Mouse (Mus musculus): ENCODE measurements around the gene Flii. TPM values are rescaled to one million over a fixed set of nuclear protein-coding genes. Genes with fewer than 3 reads are reported as not detected.
A peak's percentile ranks its signal among the peaks of the same experiment; 100 is the strongest.

Gene Flii
- polyA plus RNA-seq, 1 experiment from 2014 or later = 53.0 TPM

- WGBS = 90% methylated on average over 9 of the region's 9 CpGs
These were observed 3.1 kb upstream of the Flii start for GRCm38 (mm10) chr11:60730169-60730568.

GRCm38 (mm10) chr11:60729217-60729641 lies 2.2 kb upstream of the Flii start:
- peak overlapping the region; percentile 69 for H3K4me2 ChIP-seq (ENCODE audit: low read length)
- H3K9ac ChIP-seq (ENCODE audit: low read length) = no peak overlapping the region; the same call in 1 of the 2 replicates
- ATAC-seq = no peak

More at GRCm38 (mm10) chr11:60730169-60730568, 3.1 kb upstream of the Flii start:
- Histone ChIP-seq H3K4me3 (ENCODE audit: low read depth, low read length) (no peak overlapping the region), H3K9ac (ENCODE audit: low read length) (no peak overlapping the region), H3K4me1 (ENCODE audit: control insufficient read depth, insufficient read depth, low read length) (peaks cover 16% of the 10 kb centered on the region), H3K27me3 (replicated peaks; ENCODE audit: control insufficient read depth, insufficient read depth, low read length) (no peaks in the 10 kb centered on the region), H3K36me3 (ENCODE audit: control insufficient read depth, insufficient read depth, low read length) (peaks cover 36% of the 10 kb centered on the region), H3K27ac (ENCODE audit: low read depth, low read length) (no peak overlapping the region), H3K9me3 (replicated peaks; ENCODE audit: control insufficient read depth, low read length) (no peaks in the 10 kb centered on the region), H3K4me2 (ENCODE audit: low read length) (no peak overlapping the region)
- DNase-seq (ENCODE audit: low spot score) = no peak
- no peak for ATAC-seq

GRCm38 (mm10) chr11:60728260-60728761 lies 1.2 kb upstream of the Flii start, which contains the start of gene Mief2:
TSS of gene Mief2 (plus strand) at chr11:60728398.
- no peaks in the 10 kb centered on the region for H3K9me3 ChIP-seq (replicated peaks; ENCODE audit: control insufficient read depth, low read length)
- H3K4me1 ChIP-seq (ENCODE audit: control insufficient read depth, insufficient read depth, low read length) = peaks cover 16% of the 10 kb centered on the region
- DNase-seq (ENCODE audit: low spot score) (peak; percentile 98), ATAC-seq (peak; percentile 94)
- under 1% methylated on average over 44 of the region's 44 CpGs for WGBS
- peak within 1 kb of the TSS; percentile 87 for H3K9ac ChIP-seq (ENCODE audit: low read length)
- H3K27ac ChIP-seq (ENCODE audit: low read depth, low read length) = peak within 1 kb of the TSS; percentile 77
- no peaks in the 10 kb centered on the region for H3K27me3 ChIP-seq (replicated peaks; ENCODE audit: control insufficient read depth, insufficient read depth, low read length)
- H3K36me3 ChIP-seq (ENCODE audit: control insufficient read depth, insufficient read depth, low read length) = peaks cover 46% of the 10 kb centered on the region
- peak within 1 kb of the TSS; percentile 69 for H3K4me2 ChIP-seq (ENCODE audit: low read length)
- peak within 1 kb of the TSS; percentile 65 for H3K4me3 ChIP-seq (ENCODE audit: low read depth, low read length)

More at GRCm38 (mm10) chr11:60729217-60729641, 2.2 kb upstream of the Flii start:
- H3K9me3 ChIP-seq (replicated peaks; ENCODE audit: control insufficient read depth, low read length) = no peaks in the 10 kb centered on the region
- peaks cover 16% of the 10 kb centered on the region for H3K4me1 ChIP-seq (ENCODE audit: control insufficient read depth, insufficient read depth, low read length)
- no peak for DNase-seq (ENCODE audit: low spot score)
- 82% methylated on average over 6 of the region's 6 CpGs for WGBS
- no peaks in the 10 kb centered on the region for H3K27me3 ChIP-seq (replicated peaks; ENCODE audit: control insufficient read depth, insufficient read depth, low read length)
- peak overlapping the region; percentile 65 for H3K4me3 ChIP-seq (ENCODE audit: low read depth, low read length)
- H3K27ac ChIP-seq (ENCODE audit: low read depth, low read length) = no peak overlapping the region
- H3K36me3 ChIP-seq (ENCODE audit: control insufficient read depth, insufficient read depth, low read length) = peaks cover 42% of the 10 kb centered on the region

DNA sequence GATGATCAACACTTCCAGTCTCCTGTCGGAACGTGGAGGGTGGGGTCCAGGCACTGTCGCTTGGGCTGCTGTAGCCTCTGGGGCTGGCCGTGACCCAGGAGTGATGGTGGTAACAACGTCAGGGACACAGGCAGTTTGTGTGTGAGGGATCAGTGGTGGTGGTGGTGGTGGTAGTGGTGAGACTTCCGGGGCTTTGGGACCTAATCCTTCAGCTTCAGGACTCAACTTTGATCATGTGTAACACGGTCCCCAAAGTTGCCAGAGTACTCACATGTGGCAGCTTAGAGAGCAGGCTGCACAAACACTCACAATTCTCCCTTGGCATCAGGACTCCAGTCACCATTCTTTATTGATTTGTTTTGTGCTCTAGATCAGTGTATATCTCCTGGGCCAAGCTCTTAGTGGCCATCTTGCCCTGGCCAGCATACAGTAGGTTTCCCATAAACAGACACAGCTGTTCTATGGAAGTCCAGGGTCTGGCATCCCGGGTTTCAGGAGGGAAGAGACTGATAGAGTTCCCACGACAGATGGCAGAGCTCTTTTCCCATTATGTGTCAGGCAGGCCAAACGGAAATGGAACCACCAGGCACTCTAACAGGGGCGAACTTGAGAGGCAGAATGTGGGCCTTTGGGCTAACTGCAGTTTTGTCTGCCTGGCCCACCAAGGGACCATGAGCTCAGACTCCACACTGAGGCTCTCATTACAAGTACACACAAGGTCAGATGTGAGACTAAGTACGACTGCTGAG lies 503 bp upstream of the Flii start:
- Histone ChIP-seq H3K9ac (ENCODE audit: low read length) (peak overlapping the region; percentile 87), H3K4me3 (ENCODE audit: low read depth, low read length) (peak overlapping the region; percentile 65), H3K4me2 (ENCODE audit: low read length) (peak overlapping the region; percentile 69), H3K4me1 (ENCODE audit: control insufficient read depth, insufficient read depth, low read length) (peaks cover 16% of the 10 kb centered on the region), H3K36me3 (ENCODE audit: control insufficient read depth, insufficient read depth, low read length) (peaks cover 47% of the 10 kb centered on the region), H3K27ac (ENCODE audit: low read depth, low read length) (peak overlapping the region; percentile 77), H3K9me3 (replicated peaks; ENCODE audit: control insufficient read depth, low read length) (no peaks in the 10 kb centered on the region), H3K27me3 (replicated peaks; ENCODE audit: control insufficient read depth, insufficient read depth, low read length) (no peaks in the 10 kb centered on the region)
- ATAC-seq (peak; percentile 14; the same call in 1 of the 2 replicates), DNase-seq (ENCODE audit: low spot score) (no peak)
- WGBS = 8% methylated on average over 12 of the region's 12 CpGs

DNA sequence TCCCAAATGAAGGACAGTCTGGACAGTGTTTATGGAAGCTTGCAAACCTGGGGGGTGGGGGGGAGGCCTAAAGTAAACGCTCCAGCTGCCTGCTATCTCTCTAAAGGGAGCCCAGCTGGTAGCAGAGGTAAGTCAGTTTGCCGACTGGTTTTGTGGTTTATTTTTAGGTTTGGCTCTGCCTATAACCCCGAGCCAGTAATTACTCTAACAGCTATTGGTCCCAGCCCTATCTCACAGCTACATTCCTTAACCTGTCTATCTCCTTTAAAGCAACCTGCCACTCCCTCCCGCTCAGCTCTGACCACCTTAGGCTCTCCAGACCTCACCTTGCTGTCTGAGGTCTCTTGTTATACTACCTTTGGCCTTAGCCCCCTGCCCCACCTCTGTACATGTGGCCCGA lies 7.8 kb downstream of the Flii start:
- H3K9me3 ChIP-seq (replicated peaks; ENCODE audit: control insufficient read depth, low read length) = no peaks in the 10 kb centered on the region
- 85% methylated on average over 5 of the region's 5 CpGs for WGBS
- H3K4me3 ChIP-seq (ENCODE audit: low read depth, low read length) = no peak overlapping the region
- DNase-seq (ENCODE audit: low spot score) = no peak
- H3K9ac ChIP-seq (ENCODE audit: low read length) = no peak overlapping the region
- no peak overlapping the region for H3K4me2 ChIP-seq (ENCODE audit: low read length)
- no peaks in the 10 kb centered on the region for H3K4me1 ChIP-seq (ENCODE audit: control insufficient read depth, insufficient read depth, low read length)
- no peak for ATAC-seq
- H3K27ac ChIP-seq (ENCODE audit: low read depth, low read length) = no peak overlapping the region
- no peaks in the 10 kb centered on the region for H3K27me3 ChIP-seq (replicated peaks; ENCODE audit: control insufficient read depth, insufficient read depth, low read length)
- peaks cover 99% of the 10 kb centered on the region for H3K36me3 ChIP-seq (ENCODE audit: control insufficient read depth, insufficient read depth, low read length)

DNA sequence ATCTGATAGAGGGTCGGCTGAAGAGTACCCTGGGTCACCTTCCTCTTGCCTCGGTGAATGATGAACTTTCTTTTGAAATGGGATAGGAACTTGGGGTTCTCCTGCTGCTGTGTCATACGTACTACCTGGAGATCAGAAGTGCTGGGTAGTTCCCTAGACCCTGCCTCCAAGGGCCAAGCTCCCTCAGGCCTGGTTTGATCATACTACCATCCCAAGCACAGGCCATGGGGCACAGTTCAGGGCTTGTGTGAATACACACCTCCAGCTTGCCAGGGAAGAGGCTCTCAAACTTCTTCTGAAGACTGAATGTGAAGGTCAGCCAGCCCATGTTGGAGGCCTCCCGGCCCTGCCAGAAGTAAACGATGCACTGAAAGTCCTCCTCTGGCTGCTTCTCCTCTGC lies 11.2 kb downstream of the Flii start:
- ATAC-seq (no peak), DNase-seq (ENCODE audit: low spot score) (no peak)
- H3K9ac ChIP-seq (ENCODE audit: low read length) = no peak overlapping the region
- H3K36me3 ChIP-seq (ENCODE audit: control insufficient read depth, insufficient read depth, low read length) = peaks cover 99% of the 10 kb centered on the region
- no peaks in the 10 kb centered on the region for H3K27me3 ChIP-seq (replicated peaks; ENCODE audit: control insufficient read depth, insufficient read depth, low read length)
- no peaks in the 10 kb centered on the region for H3K4me1 ChIP-seq (ENCODE audit: control insufficient read depth, insufficient read depth, low read length)
- 90% methylated on average over 5 of the region's 5 CpGs for WGBS
- no peak overlapping the region for H3K4me3 ChIP-seq (ENCODE audit: low read depth, low read length)
- no peak overlapping the region for H3K4me2 ChIP-seq (ENCODE audit: low read length)
- no peak overlapping the region for H3K27ac ChIP-seq (ENCODE audit: low read depth, low read length)
- no peaks in the 10 kb centered on the region for H3K9me3 ChIP-seq (replicated peaks; ENCODE audit: control insufficient read depth, low read length)

- no peak overlapping the region for H3K4me2 ChIP-seq (ENCODE audit: low read length)
- DNase-seq (ENCODE audit: low spot score) = no peak
- H3K27me3 ChIP-seq (replicated peaks; ENCODE audit: control insufficient read depth, insufficient read depth, low read length) = no peaks in the 10 kb centered on the region
- H3K4me3 ChIP-seq (ENCODE audit: low read depth, low read length) = no peak overlapping the region
- no peak for ATAC-seq
- H3K36me3 ChIP-seq (ENCODE audit: control insufficient read depth, insufficient read depth, low read length) = peaks cover 100% of the 10 kb centered on the region
- 95% methylated on average over 13 of the region's 13 CpGs for WGBS
- H3K4me1 ChIP-seq (ENCODE audit: control insufficient read depth, insufficient read depth, low read length) = no peaks in the 10 kb centered on the region
- no peak overlapping the region for H3K27ac ChIP-seq (ENCODE audit: low read depth, low read length)
- no peak overlapping the region for H3K9ac ChIP-seq (ENCODE audit: low read length)
- H3K9me3 ChIP-seq (replicated peaks; ENCODE audit: control insufficient read depth, low read length) = no peaks in the 10 kb centered on the region
These were observed 14.3 kb downstream of the Flii start for GRCm38 (mm10) chr11:60712639-60713255.

- Histone ChIP-seq H3K9ac (ENCODE audit: low read length) (no peak overlapping the region), H3K36me3 (ENCODE audit: control insufficient read depth, insufficient read depth, low read length) (peaks cover 100% of the 10 kb centered on the region), H3K4me1 (ENCODE audit: control insufficient read depth, insufficient read depth, low read length) (no peaks in the 10 kb centered on the region), H3K4me3 (ENCODE audit: low read depth, low read length) (no peak overlapping the region), H3K9me3 (replicated peaks; ENCODE audit: control insufficient read depth, low read length) (no peaks in the 10 kb centered on the region), H3K27ac (ENCODE audit: low read depth, low read length) (no peak overlapping the region), H3K27me3 (replicated peaks; ENCODE audit: control insufficient read depth, insufficient read depth, low read length) (no peaks in the 10 kb centered on the region), H3K4me2 (ENCODE audit: low read length) (no peak overlapping the region)
- WGBS = 95% methylated on average over 18 of the region's 18 CpGs
- no peak for ATAC-seq
- no peak for DNase-seq (ENCODE audit: low spot score)
These were observed 15.0 kb downstream of the Flii start for GRCm38 (mm10) chr11:60712040-60712439.

GRCm38 (mm10) chr11:60711218-60711617 lies 15.8 kb downstream of the Flii start:
- DNase-seq (ENCODE audit: low spot score) (no peak), ATAC-seq (no peak)
- WGBS = 93% methylated on average over 17 of the region's 17 CpGs
- Histone ChIP-seq H3K27me3 (replicated peaks; ENCODE audit: control insufficient read depth, insufficient read depth, low read length) (no peaks in the 10 kb centered on the region), H3K27ac (ENCODE audit: low read depth, low read length) (no peak overlapping the region), H3K9me3 (replicated peaks; ENCODE audit: control insufficient read depth, low read length) (no peaks in the 10 kb centered on the region), H3K4me3 (ENCODE audit: low read depth, low read length) (no peak overlapping the region), H3K4me2 (ENCODE audit: low read length) (no peak overlapping the region), H3K9ac (ENCODE audit: low read length) (no peak overlapping the region), H3K36me3 (ENCODE audit: control insufficient read depth, insufficient read depth, low read length) (peaks cover 100% of the 10 kb centered on the region), H3K4me1 (ENCODE audit: control insufficient read depth, insufficient read depth, low read length) (no peaks in the 10 kb centered on the region)
